In genomic region chr13:56159614-56160363, GRCm38 (mm10) we compare ENCODE assay signal across 11 mouse cellular contexts. TPM values are rescaled to one million over a fixed set of nuclear protein-coding genes. Genes with fewer than 3 reads are reported as not detected.
A peak's percentile ranks its signal among the peaks of the same experiment; 100 is the strongest.
DNase-seq lines count a peak whose midpoint lies in the region; ATAC-seq and TF ChIP-seq lines count a peak whose summit lies in the region.
"Had no signal": no experiment of that assay in that cellular context is flagged by ENCODE, and none has a peak within 500 bp of the region (broad histone marks: within the 10 kb centered on the region; RNA-seq: fewer than 3 reads in every experiment).

No protein-coding gene starts in this region.

- H3K9ac ChIP-seq in kidney, postnatal 0 days (ENCODE audit: low read depth, low read length): no peak overlapping the region
- no peak overlapping the region for H3K9ac ChIP-seq in intestine, embryonic 14.5 days (ENCODE audit: low read length)
- H3K9ac ChIP-seq in forebrain, embryonic 12.5 days: no peak overlapping the region
- H3K9ac ChIP-seq: hindbrain, embryonic 14.5 days had no signal

- H3K9me3 ChIP-seq in kidney, postnatal 0 days (replicated peaks; ENCODE audit: low read length): no peaks in the 10 kb centered on the region
- no peaks in the 10 kb centered on the region for H3K9me3 ChIP-seq in intestine, embryonic 14.5 days (ENCODE audit: control insufficient read depth, low read length)
- H3K9me3 ChIP-seq in forebrain, embryonic 12.5 days: no peaks in the 10 kb centered on the region

- H3K4me2 ChIP-seq in kidney, postnatal 0 days (ENCODE audit: low read length): no peak overlapping the region
- no peak overlapping the region for H3K4me2 ChIP-seq in intestine, embryonic 14.5 days (ENCODE audit: low read length)
- no peak overlapping the region for H3K4me2 ChIP-seq in forebrain, embryonic 12.5 days
- H3K4me2 ChIP-seq: hindbrain, embryonic 14.5 days had no signal

- TF ChIP-seq POLR2A in small intestine, adult 2 months (IDR thresholded peaks at IDR 0.05; ENCODE audit: low read depth, low read length): no peak

- TF ChIP-seq CTCF in kidney, postnatal 0 days (IDR thresholded peaks at IDR 0.05; ENCODE audit: low read depth): no peak
- TF ChIP-seq CTCF in small intestine, adult 2 months (IDR thresholded peaks at IDR 0.05; ENCODE audit: extremely low read depth, insufficient read length, insufficient replicate concordance, low read depth, low read length): no peak

- no peak; the same call in 1 of the 2 replicates for ATAC-seq in kidney, postnatal 0 days (replicated peaks; ENCODE audit: low FRiP score, low read depth)
- peak; percentile 25; the same call in 1 of the 2 replicates for ATAC-seq in intestine, embryonic 14.5 days (replicated peaks; ENCODE audit: low FRiP score, low TSS enrichment, low read depth)
- no peak for ATAC-seq in frontal cortex, adult (ENCODE audit: low TSS enrichment)
- ATAC-seq in forebrain, embryonic 12.5 days (ENCODE audit: low FRiP score): no peak

- DNase-seq in kidney, postnatal 0 days (ENCODE audit: low spot score): peak; percentile 23
- DNase-seq in kidney, adult 11 months: no peak
- DNase-seq in embryo, embryonic 11 days: peak; percentile 77
- DNase-seq in intestine, embryonic 14.5 days (ENCODE audit: low spot score): no peak
- DNase-seq: layer of hippocampus, adult 9-11 months; lung, adult 2 months; right cerebral cortex, postnatal 25 days had no signal

- no peak overlapping the region for H3K4me3 ChIP-seq in kidney, postnatal 0 days (replicated peaks; ENCODE audit: low read depth, low read length)
- H3K4me3 ChIP-seq in intestine, embryonic 14.5 days (ENCODE audit: low read depth, low read length): no peak overlapping the region
- peak overlapping the region; percentile 22 for H3K4me3 ChIP-seq in small intestine, adult 2 months (ENCODE audit: low read depth, low read length)
- H3K4me3 ChIP-seq in forebrain, embryonic 12.5 days (replicated peaks): no peak overlapping the region

- H3K36me3 ChIP-seq in kidney, postnatal 0 days (ENCODE audit: insufficient read depth, low read length): no peaks in the 10 kb centered on the region
- H3K36me3 ChIP-seq in intestine, embryonic 14.5 days (ENCODE audit: control insufficient read depth, insufficient read depth, low read length): no peaks in the 10 kb centered on the region
- no peaks in the 10 kb centered on the region for H3K36me3 ChIP-seq in small intestine, adult 2 months (ENCODE audit: control insufficient read depth, insufficient read depth, low read length)
- no peaks in the 10 kb centered on the region for H3K36me3 ChIP-seq in forebrain, embryonic 12.5 days (replicated peaks)

- WGBS in kidney, postnatal 0 days: 8% methylated on average over 17 of the region's 17 CpGs
- 16% methylated on average over 17 of the region's 17 CpGs for WGBS in intestine, embryonic 14.5 days
- whole genome bisulfite sequencing in small intestine, adult 2 months: 12% methylated on average over 17 of the region's 17 CpGs
- 62% methylated on average over 17 of the region's 17 CpGs for whole genome bisulfite sequencing in forebrain, embryonic 12.5 days

- H3K27me3 ChIP-seq in kidney, postnatal 0 days (ENCODE audit: insufficient read depth, low read length): no peaks in the 10 kb centered on the region
- H3K27me3 ChIP-seq in intestine, embryonic 14.5 days (replicated peaks; ENCODE audit: control insufficient read depth, insufficient read depth, low read length): 0 out of 2 replicates have a peak, but pooled peaks cover 2% of the 10 kb centered on the region
- H3K27me3 ChIP-seq in small intestine, adult 2 months (ENCODE audit: control insufficient read depth, insufficient read depth, low read length): no peaks in the 10 kb centered on the region
- no peaks in the 10 kb centered on the region; the same call in 1 of the 2 replicates for H3K27me3 ChIP-seq in forebrain, embryonic 12.5 days

- H3K4me1 ChIP-seq in kidney, postnatal 0 days (replicated peaks; ENCODE audit: insufficient read depth, low read length): 0 out of 2 replicates have a peak, but pooled peaks cover 8% of the 10 kb centered on the region
- H3K4me1 ChIP-seq in intestine, embryonic 14.5 days (replicated peaks; ENCODE audit: control insufficient read depth, insufficient read depth, low read length): peaks cover 25% of the 10 kb centered on the region
- H3K4me1 ChIP-seq in small intestine, adult 2 months (ENCODE audit: control insufficient read depth, insufficient read depth, insufficient read length, low read length): peaks cover 14% of the 10 kb centered on the region
- peaks cover 3% of the 10 kb centered on the region for H3K4me1 ChIP-seq in forebrain, embryonic 12.5 days

- no peak overlapping the region for H3K27ac ChIP-seq in kidney, postnatal 0 days
- H3K27ac ChIP-seq in intestine, embryonic 14.5 days (ENCODE audit: low read depth): no peak overlapping the region
- H3K27ac ChIP-seq in small intestine, adult 2 months (ENCODE audit: insufficient read depth, low read depth, low read length): 0 out of 2 replicates have a peak overlapping the region, but pooled peaks have one; percentile 5
- H3K27ac ChIP-seq in forebrain, embryonic 12.5 days: no peak overlapping the region
- H3K27ac ChIP-seq: hindbrain, embryonic 14.5 days had no signal

RNA-seq across cellular contexts. Expression of gene Tifab, which starts 18.9 kb away (rescaled TPM):
- polyA plus RNA-seq in kidney, postnatal 0 days (2015; fragmentation: Nextera tagmentation; extraction: Ambion mirVana): 1.6 and 2.0 TPM in 2 replicates
- polyA plus RNA-seq in intestine, embryonic 14.5 days (2014; fragmentation: Nextera tagmentation; extraction: Ambion mirVana): 1.6 and 1.8 TPM in 2 replicates
- polyA plus RNA-seq in small intestine, adult 2 months (2012; rRNA removed): 4.6 and 8.2 TPM in 2 replicates
- 0.64 and 0.77 TPM in 2 replicates for polyA plus RNA-seq in forebrain, embryonic 12.5 days (2016; fragmentation: Nextera tagmentation; extraction: Ambion mirVana)

RNA-seq across cellular contexts. Expression of gene H2afy, which starts 23.6 kb away (rescaled TPM):
- 263 and 267 TPM in 2 replicates for polyA plus RNA-seq in kidney, postnatal 0 days (2015; fragmentation: Nextera tagmentation; extraction: Ambion mirVana)
- 361 and 379 TPM in 2 replicates for polyA plus RNA-seq in intestine, embryonic 14.5 days (2014; fragmentation: Nextera tagmentation; extraction: Ambion mirVana)
- 59.8 and 93.3 TPM in 2 replicates for polyA plus RNA-seq in small intestine, adult 2 months (2012; rRNA removed)
- polyA plus RNA-seq in forebrain, embryonic 12.5 days (2016; fragmentation: Nextera tagmentation; extraction: Ambion mirVana): 651 and 663 TPM in 2 replicates

Comparison
In these comparisons a context has a peak if more than half of its experiments do, and no peak if none do; other contexts are left out.
1. DNase-seq: peak in kidney, postnatal 0 days (single experiment) and embryo, embryonic 11 days (single experiment); none in kidney, adult 11 months (single experiment) and intestine, embryonic 14.5 days (single experiment).